Mouse (Mus musculus) limb, embryonic 15.5 days (tissue): Measurements from ENCODE around the gene Tex21. TPM values are rescaled to one million over a fixed set of nuclear protein-coding genes. Genes with fewer than 3 reads are reported as not detected.

Experiments
- ATAC-seq: fragments of 200-750 bp; cut with Nextera tagmentation; 2 replicates; pipeline ENCODE4 v1.8.0; 2017; ENCODE audit warnings: low read depth, moderate TSS enrichment; ENCODE audit not compliant: insufficient number of reproducible peaks, low FRiP score, low TSS enrichment
- H3K27ac ChIP-seq: fragments of 300-500 bp; sonication (generic); 2 replicates; pipeline ENCODE4 v1.5.1; 2015; ENCODE audit warnings: moderate library complexity, mild to moderate bottlenecking, inconsistent platforms
- H3K27me3 ChIP-seq: fragments of 300-500 bp; sonication (generic); 2 replicates; pipeline ENCODE4 v1.6.1; 2015; ENCODE audit warnings: inconsistent platforms
- H3K36me3 ChIP-seq: fragments of 300-500 bp; sonication (generic); 2 replicates; pipeline ENCODE4 v1.6.1; 2015; ENCODE audit warnings: inconsistent platforms
- H3K4me1 ChIP-seq: fragments of 300-500 bp; sonication (generic); 2 replicates; pipeline ENCODE4 v1.6.1; 2015; ENCODE audit warnings: inconsistent platforms
- H3K4me2 ChIP-seq: fragments of 300-500 bp; sonication (generic); 2 replicates; pipeline ENCODE4 v1.6.1; 2015; ENCODE audit warnings: mild to moderate bottlenecking, inconsistent platforms
- H3K4me3 ChIP-seq: fragments of 300-500 bp; sonication (generic); 2 replicates; pipeline ENCODE4 v1.5.1; 2015; ENCODE audit warnings: mild to moderate bottlenecking, inconsistent platforms
- H3K9ac ChIP-seq: fragments of 300-500 bp; sonication (generic); 2 replicates; pipeline ENCODE4 v1.6.1; 2015; ENCODE audit warnings: inconsistent platforms
- H3K9me3 ChIP-seq: fragments of 300-500 bp; sonication (generic); 2 replicates; pipeline ENCODE4 v1.6.1; 2016; ENCODE audit warnings: inconsistent platforms
- WGBS: fragments of 180-500 bp; shearing (Covaris S2); methylation state at CpG from one replicate; pipeline ENCODE4 v1.1.7; 2015; 5-methylcytosine and 5-hydroxymethylcytosine counted together
- polyA plus RNA-seq: library from polyadenylated mRNA; unstranded; fragments of >200 nt; fragmentation: Nextera tagmentation; extraction: Ambion mirVana; gene quantifications from 2 replicates; pipeline ENCODE4 v1.2.1, GENCODE M21; 2015

Tex21 gene
- polyA plus RNA-seq, 1 experiment from 2014 or later = not detected

DNA sequence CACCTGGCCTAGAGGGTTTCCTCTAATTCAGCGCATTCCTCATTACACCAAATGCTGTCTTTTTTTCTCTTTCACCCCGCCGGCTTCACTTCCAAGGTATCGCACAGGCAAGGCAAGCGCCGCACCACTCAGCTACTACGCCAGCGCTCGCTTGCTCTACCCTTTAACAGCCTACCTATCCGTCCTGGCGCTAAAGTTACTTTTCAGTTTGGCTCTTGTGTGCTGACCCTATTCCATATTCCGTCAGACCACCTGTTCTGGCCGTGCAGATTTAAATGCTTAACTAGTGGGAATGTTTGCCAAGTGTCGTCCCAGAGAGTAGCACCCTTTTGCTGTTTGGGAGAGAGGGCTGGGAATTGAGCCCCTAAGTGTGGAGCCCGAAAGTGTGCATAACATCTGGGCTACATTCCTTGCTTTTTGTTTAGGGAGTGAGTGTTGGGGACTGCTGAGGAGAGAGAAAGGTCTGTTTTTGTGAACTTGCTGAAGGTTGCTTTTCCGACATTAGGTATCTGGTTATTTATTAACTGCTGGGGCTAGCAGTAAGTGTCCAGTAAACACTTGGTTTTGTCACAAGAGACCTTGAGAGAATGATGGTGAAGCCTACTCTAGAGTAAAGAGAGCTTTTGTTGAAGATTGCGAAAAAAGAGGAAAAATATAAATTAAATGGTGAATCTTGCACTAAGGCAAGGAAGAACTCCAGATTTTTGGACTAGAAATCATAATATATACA lies 9.7 kb upstream of the Tex21 start:
- H3K9ac ChIP-seq = peak overlapping the region; percentile 62; the same call in 1 of the 2 replicates
- H3K27me3 ChIP-seq = no peaks in the 10 kb centered on the region
- peak overlapping the region; percentile 68 for H3K4me3 ChIP-seq
- H3K4me2 ChIP-seq = peak overlapping the region; percentile 92
- H3K36me3 ChIP-seq = no peaks in the 10 kb centered on the region
- no peak overlapping the region for H3K27ac ChIP-seq
- no peaks in the 10 kb centered on the region for H3K9me3 ChIP-seq
- ATAC-seq = no peak
- H3K4me1 ChIP-seq = peaks cover 16% of the 10 kb centered on the region
- WGBS = 7% methylated on average over 17 of the region's 17 CpGs

DNA sequence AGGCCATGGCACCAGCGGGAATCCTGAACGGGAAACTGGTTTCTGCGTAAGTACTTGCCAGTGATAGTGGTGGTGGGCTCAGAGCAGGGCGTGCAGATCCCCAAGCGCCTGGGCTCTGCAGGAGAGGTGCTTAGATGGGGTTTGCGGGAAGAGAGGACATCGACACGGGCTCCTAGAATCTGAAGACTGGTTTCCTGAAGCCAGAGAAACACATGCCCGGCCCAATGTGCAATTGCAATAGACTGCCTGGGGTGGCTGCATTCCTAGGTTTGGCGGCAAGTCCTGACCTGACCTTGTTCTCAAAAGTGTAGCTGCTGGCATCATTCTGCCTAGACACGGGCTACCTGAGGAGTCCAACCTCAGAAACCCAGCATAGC lies 8.9 kb upstream of the Tex21 start:
- Histone ChIP-seq H3K4me1 (peaks cover 16% of the 10 kb centered on the region), H3K27me3 (no peaks in the 10 kb centered on the region), H3K27ac (peak overlapping the region; percentile 77), H3K36me3 (no peaks in the 10 kb centered on the region), H3K4me3 (peak overlapping the region; percentile 68), H3K9me3 (no peaks in the 10 kb centered on the region), H3K4me2 (peak overlapping the region; percentile 92), H3K9ac (peak overlapping the region; percentile 62)
- 0% methylated on average over 11 of the region's 11 CpGs for WGBS
- ATAC-seq = no peak

DNA sequence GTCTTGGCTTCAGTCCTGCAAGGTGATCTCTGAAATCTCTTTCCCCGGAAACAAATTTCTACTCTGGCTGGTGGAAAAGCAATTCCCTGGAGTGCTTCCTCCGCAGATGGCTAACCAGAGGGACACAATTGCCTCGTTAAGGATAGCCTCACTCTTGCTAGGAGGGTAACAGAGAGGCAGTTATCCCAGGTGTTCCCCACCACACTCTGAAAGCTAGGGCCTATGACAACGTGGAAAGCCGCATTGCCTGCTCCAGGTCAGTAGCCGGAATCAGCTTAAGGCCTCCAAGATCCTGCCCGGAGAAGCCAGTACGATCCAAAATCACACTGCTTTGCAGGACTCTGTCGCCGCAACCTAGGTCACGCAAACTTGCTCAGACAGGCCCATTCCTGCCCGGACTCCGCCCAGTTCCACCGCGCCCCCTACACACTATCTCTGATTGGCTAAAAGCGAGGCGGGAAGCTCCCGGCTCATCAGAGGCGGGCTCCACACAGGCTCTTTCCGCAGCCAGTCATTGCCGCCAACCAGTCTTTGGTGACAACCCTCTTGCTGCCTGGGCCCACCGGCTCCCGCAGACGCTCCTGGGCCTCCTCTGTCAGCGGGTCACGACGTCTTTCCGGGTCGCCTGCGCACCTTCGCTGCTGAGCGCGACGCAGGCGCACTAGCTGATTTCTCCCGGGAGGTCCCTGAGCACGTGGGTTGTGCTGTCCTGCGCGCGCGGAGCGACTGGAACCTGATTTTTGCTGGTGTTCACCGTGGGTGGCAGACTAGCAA lies 8.4 kb upstream of the Tex21 start, which contains the start of gene Mthfd1:
Gene Mthfd1, plus strand, starts transcription at position 574 of the 774 bp plus-strand sequence.
- Histone ChIP-seq H3K36me3 (no peaks in the 10 kb centered on the region), H3K27me3 (no peaks in the 10 kb centered on the region), H3K9me3 (no peaks in the 10 kb centered on the region), H3K9ac (peak within 1 kb of the TSS; percentile 62), H3K4me2 (peak within 1 kb of the TSS; percentile 92), H3K27ac (peak within 1 kb of the TSS; percentile 77), H3K4me1 (peaks cover 16% of the 10 kb centered on the region), H3K4me3 (peak within 1 kb of the TSS; percentile 68)
- peak; percentile 99 for ATAC-seq
- 1% methylated on average over 43 of the region's 43 CpGs for WGBS

- no peak for ATAC-seq
- Histone ChIP-seq H3K36me3 (no peaks in the 10 kb centered on the region), H3K4me2 (no peak overlapping the region), H3K9me3 (no peaks in the 10 kb centered on the region), H3K4me3 (no peak overlapping the region), H3K27ac (no peak overlapping the region), H3K4me1 (peaks cover 16% of the 10 kb centered on the region), H3K9ac (no peak overlapping the region), H3K27me3 (no peaks in the 10 kb centered on the region)
- WGBS = 78% methylated on average over 8 of the region's 8 CpGs
Measured at GRCm38 (mm10) chr12:76253991-76254390, 7.4 kb upstream of the Tex21 start.

- Histone ChIP-seq H3K9me3 (no peaks in the 10 kb centered on the region), H3K36me3 (no peaks in the 10 kb centered on the region), H3K27ac (no peak overlapping the region), H3K4me2 (no peak overlapping the region), H3K4me3 (no peak overlapping the region), H3K9ac (no peak overlapping the region), H3K4me1 (peaks cover 16% of the 10 kb centered on the region), H3K27me3 (no peaks in the 10 kb centered on the region)
- ATAC-seq = no peak
- 91% methylated on average over 2 of the region's 2 CpGs for WGBS
Measured at GRCm38 (mm10) chr12:76253591-76253990, 7.0 kb upstream of the Tex21 start.

DNA sequence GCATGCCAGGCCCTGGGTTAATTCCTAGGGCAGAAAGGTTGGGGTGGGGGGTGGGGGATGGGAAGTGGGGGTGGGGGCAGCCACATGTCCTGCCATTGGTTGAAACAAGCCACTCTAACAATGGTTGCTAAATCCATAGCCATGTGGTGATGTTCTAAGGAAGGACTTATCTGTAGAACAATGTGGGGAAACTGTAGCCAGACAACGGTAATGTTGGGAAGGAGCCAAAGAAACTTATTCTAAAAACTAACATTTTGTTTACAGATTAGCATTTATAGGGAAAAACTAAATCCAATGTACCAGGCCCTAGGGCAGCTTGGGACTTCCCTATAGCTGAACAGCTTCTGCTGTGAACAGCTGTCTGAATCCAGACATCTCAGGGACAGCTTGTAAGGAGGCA lies 6.5 kb upstream of the Tex21 start:
- H3K9me3 ChIP-seq = no peaks in the 10 kb centered on the region
- no peaks in the 10 kb centered on the region for H3K27me3 ChIP-seq
- H3K4me1 ChIP-seq = peaks cover 16% of the 10 kb centered on the region
- H3K9ac ChIP-seq = no peak overlapping the region
- H3K36me3 ChIP-seq = no peaks in the 10 kb centered on the region
- no peak overlapping the region for H3K27ac ChIP-seq
- no peak overlapping the region for H3K4me2 ChIP-seq
- no peak overlapping the region for H3K4me3 ChIP-seq
- ATAC-seq = no peak
- 83% methylated on average over 1 of the region's 1 CpGs for WGBS

- 88% methylated on average over 8 of the region's 8 CpGs for WGBS
- H3K27me3 ChIP-seq = no peaks in the 10 kb centered on the region
- H3K4me3 ChIP-seq = no peak overlapping the region
- H3K9me3 ChIP-seq = no peaks in the 10 kb centered on the region
- no peak overlapping the region for H3K9ac ChIP-seq
- no peaks in the 10 kb centered on the region for H3K4me1 ChIP-seq
- no peak for ATAC-seq
- H3K4me2 ChIP-seq = no peak overlapping the region
- H3K27ac ChIP-seq = no peak overlapping the region
- no peaks in the 10 kb centered on the region for H3K36me3 ChIP-seq
Measured at GRCm38 (mm10) chr12:76244981-76245380, 1.6 kb downstream of the Tex21 start.

GRCm38 (mm10) chr12:76241833-76242232 lies 4.7 kb downstream of the Tex21 start:
- Histone ChIP-seq H3K27ac (no peak overlapping the region), H3K36me3 (no peaks in the 10 kb centered on the region), H3K4me2 (no peak overlapping the region), H3K4me3 (no peak overlapping the region), H3K9me3 (no peaks in the 10 kb centered on the region), H3K27me3 (no peaks in the 10 kb centered on the region), H3K4me1 (no peaks in the 10 kb centered on the region), H3K9ac (no peak overlapping the region)
- WGBS = 61% methylated on average over 5 of the region's 5 CpGs
- no peak for ATAC-seq

DNA sequence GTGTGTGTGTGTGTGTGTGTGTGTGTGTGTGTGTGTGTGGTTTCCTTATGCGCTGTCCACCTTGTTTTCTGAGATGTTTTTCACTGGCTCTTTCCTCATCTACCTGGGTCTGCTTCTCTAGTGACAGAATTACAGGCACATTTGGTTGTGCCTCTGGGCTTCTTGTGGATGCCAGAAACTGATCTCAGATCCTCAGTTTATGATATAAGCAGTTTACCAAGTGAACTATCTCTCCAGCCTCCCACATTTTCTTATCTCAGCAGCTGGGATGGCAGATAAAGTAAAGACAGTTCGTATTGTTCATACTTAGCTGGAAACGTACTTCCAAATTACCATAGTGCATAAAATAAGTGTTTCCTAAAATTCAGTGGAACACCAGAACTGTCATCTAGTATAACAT lies 5.5 kb downstream of the Tex21 start:
- H3K4me3 ChIP-seq = no peak overlapping the region
- H3K27ac ChIP-seq = no peak overlapping the region
- no peaks in the 10 kb centered on the region for H3K27me3 ChIP-seq
- 86% methylated on average over 3 of the region's 3 CpGs for WGBS
- H3K4me2 ChIP-seq = no peak overlapping the region
- no peak overlapping the region for H3K9ac ChIP-seq
- H3K36me3 ChIP-seq = no peaks in the 10 kb centered on the region
- no peaks in the 10 kb centered on the region for H3K4me1 ChIP-seq
- no peak for ATAC-seq
- H3K9me3 ChIP-seq = no peaks in the 10 kb centered on the region

GRCm38 (mm10) chr12:76240670-76241069 lies 5.9 kb downstream of the Tex21 start:
- WGBS = 86% methylated on average over 3 of the region's 3 CpGs
- Histone ChIP-seq H3K4me3 (no peak overlapping the region), H3K27ac (no peak overlapping the region), H3K9ac (no peak overlapping the region), H3K36me3 (no peaks in the 10 kb centered on the region), H3K9me3 (no peaks in the 10 kb centered on the region), H3K27me3 (no peaks in the 10 kb centered on the region), H3K4me2 (no peak overlapping the region), H3K4me1 (no peaks in the 10 kb centered on the region)
- no peak for ATAC-seq

DNA sequence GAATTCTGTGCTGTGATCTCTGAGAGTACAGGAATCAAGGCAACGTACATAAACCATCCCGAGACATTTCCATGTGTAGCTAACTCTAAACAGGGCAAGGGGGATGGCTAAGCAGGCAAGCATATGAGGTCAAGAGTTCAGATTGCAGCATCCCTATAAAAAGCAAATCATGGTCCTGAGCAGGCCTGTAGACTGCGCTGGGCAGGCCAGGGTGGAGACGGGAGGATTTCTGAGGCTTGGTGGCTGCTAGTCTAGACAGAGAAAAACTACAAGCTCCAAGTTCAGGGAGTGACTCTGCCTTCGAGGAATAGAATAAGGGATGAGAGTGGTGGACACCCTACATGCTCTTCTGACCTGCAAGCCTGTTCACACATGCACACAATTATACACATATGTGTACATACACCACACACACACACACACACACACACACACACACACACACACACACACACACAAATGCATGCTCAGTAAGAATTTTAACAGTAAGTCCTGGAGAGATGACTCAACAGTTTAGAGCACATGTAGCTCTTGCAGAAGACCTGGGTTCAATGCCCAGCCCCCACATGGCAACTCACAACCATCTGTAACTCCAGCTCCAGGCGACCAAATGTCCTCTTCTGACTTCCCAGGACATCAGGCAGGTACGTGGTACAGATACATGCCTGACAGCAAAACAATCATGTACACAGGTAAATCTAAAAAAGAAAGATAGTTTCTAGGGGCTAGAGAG lies 6.5 kb downstream of the Tex21 start:
- Histone ChIP-seq H3K4me2 (no peak overlapping the region), H3K27ac (no peak overlapping the region), H3K4me3 (no peak overlapping the region), H3K27me3 (no peaks in the 10 kb centered on the region), H3K4me1 (no peaks in the 10 kb centered on the region), H3K9ac (no peak overlapping the region), H3K36me3 (no peaks in the 10 kb centered on the region), H3K9me3 (no peaks in the 10 kb centered on the region)
- WGBS = 54% methylated on average over 7 of the region's 7 CpGs
- ATAC-seq = no peak
